Mouse (Mus musculus): Measurements from ENCODE around the gene Vangl1. TPM values are rescaled to one million over a fixed set of nuclear protein-coding genes. Genes with fewer than 3 reads are reported as not detected.

Gene Vangl1
- 21.4 and 22.8 TPM in 2 replicates for polyA plus RNA-seq (2015; fragmentation: Nextera tagmentation; extraction: Ambion mirVana)

GRCm38 (mm10) chr3:102203781-102204721, at the start of gene Vangl1:
Gene Vangl1, minus strand, starts transcription at chr3:102204693.
- ATAC-seq (peak; percentile 86), DNase-seq (peak; percentile 70)
- Histone ChIP-seq H3K4me3 (ENCODE audit: low read depth, low read length) (peak within 1 kb of the TSS; percentile 59), H3K27me3 (ENCODE audit: insufficient read depth, low read length) (peaks cover 45% of the 10 kb centered on the region), H3K27ac (ENCODE audit: low read depth) (peak within 1 kb of the TSS; percentile 40; the same call in 1 of the 2 replicates), H3K9ac (replicated peaks) (peak within 1 kb of the TSS; percentile 63), H3K4me1 (ENCODE audit: insufficient read depth) (peaks cover 11% of the 10 kb centered on the region; the same call in 1 of the 2 replicates), H3K9me3 (ENCODE audit: low read length) (no peaks in the 10 kb centered on the region), H3K36me3 (replicated peaks; ENCODE audit: insufficient read depth, low read length) (no peaks in the 10 kb centered on the region), H3K4me2 (ENCODE audit: low read depth, low read length) (peak within 1 kb of the TSS; percentile 76)
- WGBS (ENCODE audit: insufficient replicate concordance), result 1% methylated on average over 63 of the region's 95 CpGs
- no peak for TF ChIP-seq EP300 (IDR thresholded peaks at IDR 0.05; ENCODE audit: low read depth)
- no peak for TF ChIP-seq CTCF (IDR thresholded peaks at IDR 0.05; ENCODE audit: low read depth)

GRCm38 (mm10) chr3:102253554-102253953, 49.1 kb upstream of the Vangl1 start:
- no peaks in the 10 kb centered on the region for H3K4me1 ChIP-seq (ENCODE audit: insufficient read depth)
- no peak for DNase-seq
- no peaks in the 10 kb centered on the region for H3K9me3 ChIP-seq (ENCODE audit: low read length)
- TF ChIP-seq EP300 (IDR thresholded peaks at IDR 0.05; ENCODE audit: low read depth), result no peak
- TF ChIP-seq CTCF (IDR thresholded peaks at IDR 0.05; ENCODE audit: low read depth), result no peak
- H3K27me3 ChIP-seq (ENCODE audit: insufficient read depth, low read length), result no peaks in the 10 kb centered on the region
- H3K4me2 ChIP-seq (ENCODE audit: low read depth, low read length), result no peak overlapping the region
- no peak for ATAC-seq
- H3K36me3 ChIP-seq (replicated peaks; ENCODE audit: insufficient read depth, low read length), result no peaks in the 10 kb centered on the region
- no peak overlapping the region for H3K9ac ChIP-seq (replicated peaks)
- WGBS (ENCODE audit: insufficient replicate concordance), result 59% methylated on average over 4 of the region's 4 CpGs
- no peak overlapping the region for H3K27ac ChIP-seq (ENCODE audit: low read depth)
- no peak overlapping the region for H3K4me3 ChIP-seq (ENCODE audit: low read depth, low read length)

- TF ChIP-seq EP300 (IDR thresholded peaks at IDR 0.05; ENCODE audit: low read depth) (no peak), CTCF (IDR thresholded peaks at IDR 0.05; ENCODE audit: low read depth) (no peak)
- 77% methylated on average over 3 of the region's 3 CpGs for WGBS (ENCODE audit: insufficient replicate concordance)
- no peak for ATAC-seq
Observed at GRCm38 (mm10) chr3:102252927-102253326, 48.4 kb upstream of the Vangl1 start.

GRCm38 (mm10) chr3:102250873-102251272, 46.4 kb upstream of the Vangl1 start:
- Histone ChIP-seq H3K36me3 (replicated peaks; ENCODE audit: insufficient read depth, low read length) (no peaks in the 10 kb centered on the region), H3K27me3 (ENCODE audit: insufficient read depth, low read length) (no peaks in the 10 kb centered on the region), H3K4me3 (ENCODE audit: low read depth, low read length) (no peak overlapping the region), H3K9me3 (ENCODE audit: low read length) (no peaks in the 10 kb centered on the region), H3K27ac (ENCODE audit: low read depth) (no peak overlapping the region), H3K4me1 (ENCODE audit: insufficient read depth) (no peaks in the 10 kb centered on the region), H3K9ac (replicated peaks) (no peak overlapping the region), H3K4me2 (ENCODE audit: low read depth, low read length) (no peak overlapping the region)
- ATAC-seq, result no peak
- no peak for DNase-seq
- WGBS (ENCODE audit: insufficient replicate concordance), result 78% methylated on average over 3 of the region's 3 CpGs
- TF ChIP-seq EP300 (IDR thresholded peaks at IDR 0.05; ENCODE audit: low read depth), result no peak
- no peak for TF ChIP-seq CTCF (IDR thresholded peaks at IDR 0.05; ENCODE audit: low read depth)

More at GRCm38 (mm10) chr3:102252927-102253326, 48.4 kb upstream of the Vangl1 start:
- H3K27me3 ChIP-seq (ENCODE audit: insufficient read depth, low read length), result no peaks in the 10 kb centered on the region
- no peaks in the 10 kb centered on the region for H3K9me3 ChIP-seq (ENCODE audit: low read length)
- H3K4me2 ChIP-seq (ENCODE audit: low read depth, low read length), result no peak overlapping the region
- no peak overlapping the region for H3K27ac ChIP-seq (ENCODE audit: low read depth)
- no peak overlapping the region for H3K9ac ChIP-seq (replicated peaks)
- H3K4me3 ChIP-seq (ENCODE audit: low read depth, low read length), result no peak overlapping the region
- DNase-seq, result no peak
- H3K36me3 ChIP-seq (replicated peaks; ENCODE audit: insufficient read depth, low read length), result no peaks in the 10 kb centered on the region
- H3K4me1 ChIP-seq (ENCODE audit: insufficient read depth), result no peaks in the 10 kb centered on the region

GRCm38 (mm10) chr3:102249401-102249991, 45.0 kb upstream of the Vangl1 start:
- Histone ChIP-seq H3K36me3 (replicated peaks; ENCODE audit: insufficient read depth, low read length) (no peaks in the 10 kb centered on the region), H3K9ac (replicated peaks) (no peak overlapping the region), H3K4me1 (ENCODE audit: insufficient read depth) (no peaks in the 10 kb centered on the region), H3K27me3 (ENCODE audit: insufficient read depth, low read length) (no peaks in the 10 kb centered on the region), H3K4me2 (ENCODE audit: low read depth, low read length) (no peak overlapping the region), H3K4me3 (ENCODE audit: low read depth, low read length) (no peak overlapping the region), H3K9me3 (ENCODE audit: low read length) (no peaks in the 10 kb centered on the region), H3K27ac (ENCODE audit: low read depth) (no peak overlapping the region)
- TF ChIP-seq CTCF (IDR thresholded peaks at IDR 0.05; ENCODE audit: low read depth) (peak; percentile 75), EP300 (IDR thresholded peaks at IDR 0.05; ENCODE audit: low read depth) (no peak)
- ATAC-seq (no peak), DNase-seq (peak; percentile 30)
- 45% methylated on average over 9 of the region's 9 CpGs for WGBS (ENCODE audit: insufficient replicate concordance)

GRCm38 (mm10) chr3:102244601-102245000, 40.1 kb upstream of the Vangl1 start:
- H3K36me3 ChIP-seq (replicated peaks; ENCODE audit: insufficient read depth, low read length), result no peaks in the 10 kb centered on the region
- no peak for TF ChIP-seq CTCF (IDR thresholded peaks at IDR 0.05; ENCODE audit: low read depth)
- TF ChIP-seq EP300 (IDR thresholded peaks at IDR 0.05; ENCODE audit: low read depth), result no peak
- DNase-seq (no peak), ATAC-seq (no peak)
- H3K4me1 ChIP-seq (ENCODE audit: insufficient read depth), result no peaks in the 10 kb centered on the region
- H3K9me3 ChIP-seq (ENCODE audit: low read length), result no peaks in the 10 kb centered on the region
- no peak overlapping the region for H3K4me3 ChIP-seq (ENCODE audit: low read depth, low read length)
- no peak overlapping the region for H3K27ac ChIP-seq (ENCODE audit: low read depth)
- H3K9ac ChIP-seq (replicated peaks), result no peak overlapping the region
- H3K4me2 ChIP-seq (ENCODE audit: low read depth, low read length), result no peak overlapping the region
- WGBS (ENCODE audit: insufficient replicate concordance), result 75% methylated on average over 3 of the region's 3 CpGs
- H3K27me3 ChIP-seq (ENCODE audit: insufficient read depth, low read length), result no peaks in the 10 kb centered on the region

Measured in liver, postnatal 0 days (tissue).